Mouse (Mus musculus) NIH3T3 (cell line): ENCODE results near the gene Hes6.

Experiments
- DNase-seq: peaks from one replicate; pipeline ENCODE4 v3.0.0-alpha.2; 2012; ENCODE audit warnings: low read depth

Hes6 gene

GRCm38 (mm10) chr1:91441855-91442254, 28.0 kb upstream of the Hes6 start:
- DNase-seq = no peak

GRCm38 (mm10) chr1:91439776-91440175, 25.9 kb upstream of the Hes6 start:
- no peak for DNase-seq

GRCm38 (mm10) chr1:91437573-91437972, 23.7 kb upstream of the Hes6 start:
- DNase-seq = peak; percentile 76

GRCm38 (mm10) chr1:91437083-91437400, 23.2 kb upstream of the Hes6 start:
- DNase-seq = no peak

- DNase-seq = peak; percentile 93
Measured at GRCm38 (mm10) chr1:91436380-91437082, 22.7 kb upstream of the Hes6 start.

GRCm38 (mm10) chr1:91435606-91436130, 21.8 kb upstream of the Hes6 start:
- DNase-seq = no peak

- DNase-seq = no peak
Measured at GRCm38 (mm10) chr1:91434905-91435304, 21.1 kb upstream of the Hes6 start.

- no peak for DNase-seq
Measured at GRCm38 (mm10) chr1:91430761-91431160, 16.9 kb upstream of the Hes6 start.

GRCm38 (mm10) chr1:91429212-91429611, 15.4 kb upstream of the Hes6 start:
- no peak for DNase-seq

GRCm38 (mm10) chr1:91428614-91429013, 14.8 kb upstream of the Hes6 start:
- peak; percentile 97 for DNase-seq

- no peak for DNase-seq
Measured at GRCm38 (mm10) chr1:91426397-91426796, 12.6 kb upstream of the Hes6 start.

- no peak for DNase-seq
Measured at GRCm38 (mm10) chr1:91420601-91421065, 6.8 kb upstream of the Hes6 start.

GRCm38 (mm10) chr1:91419862-91420600, 6.2 kb upstream of the Hes6 start:
- no peak for DNase-seq

- DNase-seq = no peak
Measured at GRCm38 (mm10) chr1:91417991-91418390, 4.2 kb upstream of the Hes6 start.

GRCm38 (mm10) chr1:91415311-91415710, 1.5 kb upstream of the Hes6 start:
- DNase-seq = no peak

- DNase-seq = no peak
Measured at GRCm38 (mm10) chr1:91414903-91415302, 1.1 kb upstream of the Hes6 start.

GRCm38 (mm10) chr1:91413536-91413897, 321 bp downstream of the Hes6 start:
- no peak for DNase-seq

GRCm38 (mm10) chr1:91413030-91413506, 770 bp downstream of the Hes6 start:
- peak; percentile 96 for DNase-seq

- DNase-seq = no peak
Measured at GRCm38 (mm10) chr1:91412286-91413029, 1.4 kb downstream of the Hes6 start.

GRCm38 (mm10) chr1:91411631-91412285, 2.1 kb downstream of the Hes6 start:
- DNase-seq = no peak

- no peak for DNase-seq
Measured at GRCm38 (mm10) chr1:91407819-91408218, 6.0 kb downstream of the Hes6 start.
